Mouse (Mus musculus) bone marrow macrophage, adult 2 months (primary cell): ENCODE measurements around the gene Gp1bb.

ENCODE experiments used
- CTCF ChIP-seq: IDR thresholded peaks from 2 replicates; pipeline ENCODE4 v1.5.1; 2012; ENCODE audit warnings: low read depth, mild to moderate bottlenecking, low read length, moderate library complexity
- POLR2A ChIP-seq: IDR thresholded peaks from 2 replicates; pipeline ENCODE4 v1.6.1; 2012; ENCODE audit warnings: mild to moderate bottlenecking, low read depth, low read length, borderline replicate concordance

DNA sequence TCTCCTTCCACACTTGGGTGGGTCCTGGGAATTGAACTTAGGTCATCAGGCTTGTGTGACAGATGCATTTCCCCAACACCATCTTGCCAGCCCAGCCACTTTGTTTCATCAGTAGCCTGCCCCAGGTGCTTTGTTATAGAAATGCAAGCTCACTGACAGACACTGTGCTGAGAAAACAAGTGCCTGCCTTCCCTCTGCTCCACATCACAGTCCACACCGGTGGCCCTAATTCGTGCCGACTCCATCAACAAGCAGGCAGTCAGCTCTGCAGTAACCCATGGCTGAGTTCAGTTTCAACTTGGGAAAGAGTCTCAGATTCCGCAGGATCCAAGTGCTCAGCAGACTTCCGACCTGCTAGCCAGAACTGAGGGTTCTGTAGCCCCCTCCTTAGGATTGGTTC lies 14.2 kb upstream of the Gp1bb start:
- TF ChIP-seq CTCF: no peak
- no peak for TF ChIP-seq POLR2A
